Mouse (Mus musculus) skeletal muscle tissue, adult 2 months (tissue): ENCODE results near the gene Tmem35b.

ENCODE experiments used
- DNase-seq: peaks from one replicate; pipeline ENCODE4 v3.0.0-alpha.2; 2012; ENCODE audit warnings: low read depth, low spot score

Tmem35b gene

GRCm38 (mm10) chr4:127168211-127168913 lies 44.9 kb downstream of the Tmem35b start:
- no peak for DNase-seq

GRCm38 (mm10) chr4:127168914-127169345 lies 45.4 kb downstream of the Tmem35b start, which contains the start of gene Dlgap3:
Dlgap3 (plus strand) TSS chr4:127169204.
- DNase-seq = no peak

- DNase-seq = no peak
Observed at GRCm38 (mm10) chr4:127169346-127170221, 46.1 kb downstream of the Tmem35b start.

GRCm38 (mm10) chr4:127170866-127171265 lies 47.4 kb downstream of the Tmem35b start:
- DNase-seq = no peak

- DNase-seq = no peak
Observed at GRCm38 (mm10) chr4:127171341-127171905, 47.9 kb downstream of the Tmem35b start.

GRCm38 (mm10) chr4:127172119-127172518 lies 48.6 kb downstream of the Tmem35b start:
- DNase-seq = no peak

- DNase-seq = no peak
Observed at GRCm38 (mm10) chr4:127172614-127173013, 49.1 kb downstream of the Tmem35b start.

- DNase-seq = peak; percentile 21
Observed at GRCm38 (mm10) chr4:127173461-127173860, 50.0 kb downstream of the Tmem35b start.

- DNase-seq = no peak
Observed at GRCm38 (mm10) chr4:127174075-127174899, 50.8 kb downstream of the Tmem35b start.

- no peak for DNase-seq
Observed at GRCm38 (mm10) chr4:127174900-127175278, 51.4 kb downstream of the Tmem35b start.

GRCm38 (mm10) chr4:127177961-127178360 lies 54.5 kb downstream of the Tmem35b start:
- no peak for DNase-seq

GRCm38 (mm10) chr4:127178671-127179070 lies 55.2 kb downstream of the Tmem35b start:
- no peak for DNase-seq
